Mouse (Mus musculus): ENCODE measurements around the gene Mdm1. TPM values are rescaled to one million over a fixed set of nuclear protein-coding genes. Genes with fewer than 3 reads are reported as not detected.
"Not testable (repeated sequence)": the region's sequence is repeated elsewhere in the genome, so short reads cannot be mapped to it uniquely, and the experiment has no call there.

Gene Mdm1
- polyA plus RNA-seq, 2 experiments from 2014 or later = 6.3 to 10.3 TPM

- ATAC-seq = no peak
Measured at GRCm38 (mm10) chr10:118125236-118125635, 16.4 kb upstream of the Mdm1 start.

GRCm38 (mm10) chr10:118125776-118126445, 15.7 kb upstream of the Mdm1 start:
- no peak for ATAC-seq

- ATAC-seq = no peak
Measured at GRCm38 (mm10) chr10:118129001-118129682, 12.5 kb upstream of the Mdm1 start.

- no peak for ATAC-seq
Measured at GRCm38 (mm10) chr10:118130016-118130415, 11.6 kb upstream of the Mdm1 start.

- ATAC-seq = no peak
Measured at GRCm38 (mm10) chr10:118132993-118133392, 8.6 kb upstream of the Mdm1 start.

GRCm38 (mm10) chr10:118138508-118138907, 3.1 kb upstream of the Mdm1 start:
- no peak for ATAC-seq

- ATAC-seq = no peak
Measured at GRCm38 (mm10) chr10:118139837-118140570, 1.6 kb upstream of the Mdm1 start.

GRCm38 (mm10) chr10:118141884-118142801, 532 bp downstream of the Mdm1 start:
- no peak for ATAC-seq

GRCm38 (mm10) chr10:118149381-118149780, 7.8 kb downstream of the Mdm1 start:
- ATAC-seq = no peak

GRCm38 (mm10) chr10:118150866-118151265, 9.3 kb downstream of the Mdm1 start:
- no peak for ATAC-seq

- no peak for ATAC-seq
Measured at GRCm38 (mm10) chr10:118155932-118156331, 14.3 kb downstream of the Mdm1 start.

- no peak for ATAC-seq
Measured at GRCm38 (mm10) chr10:118161131-118161530, 19.5 kb downstream of the Mdm1 start.

- ATAC-seq = no peak
Measured at GRCm38 (mm10) chr10:118169212-118169611, 27.6 kb downstream of the Mdm1 start.

- ATAC-seq = peak; percentile 94
Measured at GRCm38 (mm10) chr10:118172416-118172815, 30.8 kb downstream of the Mdm1 start.

GRCm38 (mm10) chr10:118172876-118173275, 31.3 kb downstream of the Mdm1 start:
- no peak for ATAC-seq

GRCm38 (mm10) chr10:118175542-118175941, 33.9 kb downstream of the Mdm1 start:
- ATAC-seq = not testable (repeated sequence)

- ATAC-seq = no peak
Measured at GRCm38 (mm10) chr10:118178735-118179151, 37.1 kb downstream of the Mdm1 start.

- ATAC-seq = no peak
Measured at GRCm38 (mm10) chr10:118179265-118179664, 37.7 kb downstream of the Mdm1 start.

GRCm38 (mm10) chr10:118195150-118195549, 53.5 kb downstream of the Mdm1 start:
- ATAC-seq = peak; percentile 49

GRCm38 (mm10) chr10:118204642-118205041, 63.0 kb downstream of the Mdm1 start, which contains the start of gene Il22:
Gene Il22 (plus strand): TSS chr10:118204942.
- no peak for ATAC-seq

- not testable (repeated sequence) for ATAC-seq
Measured at GRCm38 (mm10) chr10:118215719-118216393, 74.2 kb downstream of the Mdm1 start.
